Mouse (Mus musculus): ENCODE results near the gene Ttc9c. TPM values are rescaled to one million over a fixed set of nuclear protein-coding genes. Genes with fewer than 3 reads are reported as not detected.

The Ttc9c gene
- polyA plus RNA-seq, 1 experiment from 2014 or later: 30.9 TPM

- no peak overlapping the region for H3K27ac ChIP-seq
- peak overlapping the region; percentile 19; the same call in 1 of the 2 replicates for H3K9ac ChIP-seq
- H3K4me3 ChIP-seq: peak overlapping the region; percentile 20
- peak overlapping the region; percentile 83 for H3K4me2 ChIP-seq
- ATAC-seq (replicated peaks; ENCODE audit: insufficient number of reproducible peaks, insufficient read depth, low FRiP score, low read depth): no peak
- peaks cover 25% of the 10 kb centered on the region for H3K4me1 ChIP-seq (replicated peaks)
- H3K27me3 ChIP-seq: no peaks in the 10 kb centered on the region
- no peaks in the 10 kb centered on the region for H3K9me3 ChIP-seq (replicated peaks)
- H3K36me3 ChIP-seq: peaks cover 49% of the 10 kb centered on the region
- 67% methylated on average over 8 of the region's 8 CpGs for WGBS
Measured at GRCm38 (mm10) chr19:8822696-8823095, 3.6 kb upstream of the Ttc9c start.

- Histone ChIP-seq H3K9ac (peak overlapping the region; percentile 95), H3K9me3 (replicated peaks) (no peaks in the 10 kb centered on the region), H3K27me3 (no peaks in the 10 kb centered on the region), H3K27ac (peak overlapping the region; percentile 99), H3K4me3 (peak overlapping the region; percentile 91), H3K4me1 (replicated peaks) (peaks cover 37% of the 10 kb centered on the region), H3K4me2 (peak overlapping the region; percentile 83), H3K36me3 (peaks cover 33% of the 10 kb centered on the region)
- WGBS: 0% methylated on average over 7 of the region's 7 CpGs
- ATAC-seq (replicated peaks; ENCODE audit: insufficient number of reproducible peaks, insufficient read depth, low FRiP score, low read depth): no peak
Measured at GRCm38 (mm10) chr19:8821146-8821545, 2.0 kb upstream of the Ttc9c start.

GRCm38 (mm10) chr19:8820424-8820956, 1.4 kb upstream of the Ttc9c start:
- H3K4me2 ChIP-seq: peak overlapping the region; percentile 83
- H3K36me3 ChIP-seq: peaks cover 30% of the 10 kb centered on the region
- H3K4me3 ChIP-seq: peak overlapping the region; percentile 91
- H3K27me3 ChIP-seq: no peaks in the 10 kb centered on the region
- ATAC-seq (replicated peaks; ENCODE audit: insufficient number of reproducible peaks, insufficient read depth, low FRiP score, low read depth): peak; percentile 8; the same call in 1 of the 2 replicates
- under 1% methylated on average over 48 of the region's 48 CpGs for WGBS
- peaks cover 37% of the 10 kb centered on the region for H3K4me1 ChIP-seq (replicated peaks)
- H3K27ac ChIP-seq: peak overlapping the region; percentile 99
- peak overlapping the region; percentile 95 for H3K9ac ChIP-seq
- no peaks in the 10 kb centered on the region for H3K9me3 ChIP-seq (replicated peaks)

GRCm38 (mm10) chr19:8819596-8820423, 677 bp upstream of the Ttc9c start, which contains the start of gene Hnrnpul2:
Hnrnpul2 (plus strand) TSS chr19:8820010.
- Histone ChIP-seq H3K4me3 (peak within 1 kb of the TSS; percentile 91), H3K27me3 (no peaks in the 10 kb centered on the region), H3K36me3 (peaks cover 28% of the 10 kb centered on the region), H3K9me3 (replicated peaks) (no peaks in the 10 kb centered on the region), H3K4me2 (peak within 1 kb of the TSS; percentile 83), H3K27ac (peak within 1 kb of the TSS; percentile 99), H3K9ac (peak within 1 kb of the TSS; percentile 95), H3K4me1 (replicated peaks) (peaks cover 37% of the 10 kb centered on the region)
- WGBS: under 1% methylated on average over 81 of the region's 83 CpGs
- peak; percentile 95 for ATAC-seq (replicated peaks; ENCODE audit: insufficient number of reproducible peaks, insufficient read depth, low FRiP score, low read depth)

- ATAC-seq (replicated peaks; ENCODE audit: insufficient number of reproducible peaks, insufficient read depth, low FRiP score, low read depth): no peak
- H3K4me1 ChIP-seq (replicated peaks): peaks cover 37% of the 10 kb centered on the region
- WGBS: 18% methylated on average over 14 of the region's 14 CpGs
- H3K4me2 ChIP-seq: peak overlapping the region; percentile 83
- H3K4me3 ChIP-seq: peak overlapping the region; percentile 91
- H3K9ac ChIP-seq: peak overlapping the region; percentile 65
- H3K9me3 ChIP-seq (replicated peaks): no peaks in the 10 kb centered on the region
- peaks cover 19% of the 10 kb centered on the region for H3K36me3 ChIP-seq
- no peaks in the 10 kb centered on the region for H3K27me3 ChIP-seq
- peak overlapping the region; percentile 99 for H3K27ac ChIP-seq
Measured at GRCm38 (mm10) chr19:8818301-8818798, 783 bp downstream of the Ttc9c start.

- Histone ChIP-seq H3K27me3 (no peaks in the 10 kb centered on the region), H3K36me3 (peaks cover 24% of the 10 kb centered on the region), H3K4me3 (no peak overlapping the region), H3K9ac (no peak overlapping the region), H3K27ac (no peak overlapping the region), H3K9me3 (replicated peaks) (no peaks in the 10 kb centered on the region), H3K4me1 (replicated peaks) (peaks cover 23% of the 10 kb centered on the region), H3K4me2 (peak overlapping the region; percentile 1; the same call in 1 of the 2 replicates)
- WGBS: 75% methylated on average over 3 of the region's 3 CpGs
- no peak for ATAC-seq (replicated peaks; ENCODE audit: insufficient number of reproducible peaks, insufficient read depth, low FRiP score, low read depth)
Measured at GRCm38 (mm10) chr19:8817001-8817400, 2.1 kb downstream of the Ttc9c start.

GRCm38 (mm10) chr19:8815812-8816211, 3.3 kb downstream of the Ttc9c start:
- Histone ChIP-seq H3K4me3 (no peak overlapping the region), H3K9me3 (replicated peaks) (no peaks in the 10 kb centered on the region), H3K27me3 (no peaks in the 10 kb centered on the region), H3K36me3 (peaks cover 34% of the 10 kb centered on the region), H3K4me1 (replicated peaks) (peaks cover 19% of the 10 kb centered on the region), H3K27ac (no peak overlapping the region), H3K9ac (no peak overlapping the region), H3K4me2 (no peak overlapping the region)
- no peak for ATAC-seq (replicated peaks; ENCODE audit: insufficient number of reproducible peaks, insufficient read depth, low FRiP score, low read depth)
- 79% methylated on average over 11 of the region's 11 CpGs for WGBS

GRCm38 (mm10) chr19:8806810-8807209, 12.3 kb downstream of the Ttc9c start:
- 94% methylated on average over 5 of the region's 5 CpGs for WGBS
- no peaks in the 10 kb centered on the region for H3K9me3 ChIP-seq (replicated peaks)
- H3K4me3 ChIP-seq: no peak overlapping the region
- H3K4me1 ChIP-seq (replicated peaks): peaks cover 9% of the 10 kb centered on the region
- no peak for ATAC-seq (replicated peaks; ENCODE audit: insufficient number of reproducible peaks, insufficient read depth, low FRiP score, low read depth)
- H3K9ac ChIP-seq: no peak overlapping the region
- H3K36me3 ChIP-seq: peaks cover 57% of the 10 kb centered on the region
- no peaks in the 10 kb centered on the region for H3K27me3 ChIP-seq
- no peak overlapping the region for H3K27ac ChIP-seq
- H3K4me2 ChIP-seq: no peak overlapping the region

- no peaks in the 10 kb centered on the region for H3K9me3 ChIP-seq (replicated peaks)
- peaks cover 12% of the 10 kb centered on the region for H3K4me1 ChIP-seq (replicated peaks)
- no peak for ATAC-seq (replicated peaks; ENCODE audit: insufficient number of reproducible peaks, insufficient read depth, low FRiP score, low read depth)
- no peak overlapping the region for H3K27ac ChIP-seq
- peaks cover 36% of the 10 kb centered on the region for H3K36me3 ChIP-seq
- 86% methylated on average over 11 of the region's 11 CpGs for WGBS
- no peak overlapping the region for H3K9ac ChIP-seq
- H3K4me2 ChIP-seq: no peak overlapping the region
- no peak overlapping the region for H3K4me3 ChIP-seq
- no peaks in the 10 kb centered on the region for H3K27me3 ChIP-seq
Measured at GRCm38 (mm10) chr19:8803879-8804660, 15.1 kb downstream of the Ttc9c start.

GRCm38 (mm10) chr19:8803204-8803780, 15.8 kb downstream of the Ttc9c start:
- Histone ChIP-seq H3K27ac (peak overlapping the region; percentile 87; the same call in 1 of the 2 replicates), H3K9me3 (replicated peaks) (no peaks in the 10 kb centered on the region), H3K27me3 (no peaks in the 10 kb centered on the region), H3K4me3 (peak overlapping the region; percentile 71), H3K36me3 (peaks cover 30% of the 10 kb centered on the region), H3K9ac (peak overlapping the region; percentile 62; the same call in 1 of the 2 replicates), H3K4me2 (peak overlapping the region; percentile 65), H3K4me1 (replicated peaks) (peaks cover 12% of the 10 kb centered on the region)
- ATAC-seq (replicated peaks; ENCODE audit: insufficient number of reproducible peaks, insufficient read depth, low FRiP score, low read depth): no peak
- WGBS: 87% methylated on average over 9 of the region's 9 CpGs

All from heart, embryonic 15.5 days (tissue).